Mouse (Mus musculus) lung, embryonic 16.5 days (tissue): ENCODE results near the gene Krt31. TPM values are rescaled to one million over a fixed set of nuclear protein-coding genes. Genes with fewer than 3 reads are reported as not detected.
A peak's percentile ranks its signal among the peaks of the same experiment; 100 is the strongest.

Experiments
- ATAC-seq: fragments of 200-750 bp; cut with Nextera tagmentation; 2 replicates; pipeline ENCODE4 v1.8.0; 2017; ENCODE audit warnings: low read depth, mild to moderate bottlenecking, moderate library complexity
- H3K27ac ChIP-seq: fragments of 300-500 bp; sonication (generic); 2 replicates; pipeline ENCODE4 v1.5.1; 2014; ENCODE audit warnings: mild to moderate bottlenecking, control low read depth, low read length
- H3K27me3 ChIP-seq: fragments of 300-500 bp; sonication (generic); 2 replicates; pipeline ENCODE4 v1.6.1; 2014; ENCODE audit warnings: low read depth, low read length, mixed read lengths; ENCODE audit not compliant: control insufficient read depth, insufficient read depth
- H3K36me3 ChIP-seq: fragments of 300-500 bp; sonication (generic); 2 replicates; pipeline ENCODE4 v1.6.1; 2014; ENCODE audit warnings: low read length; ENCODE audit not compliant: control insufficient read depth, insufficient read depth
- H3K4me1 ChIP-seq: fragments of 300-500 bp; sonication (generic); replicated peaks from 2 replicates; pipeline ENCODE4 v1.6.1; 2014; ENCODE audit warnings: low read length, mixed read lengths; ENCODE audit not compliant: control insufficient read depth, insufficient read depth
- H3K4me2 ChIP-seq: fragments of 300-500 bp; sonication (generic); 2 replicates; pipeline ENCODE4 v1.6.1; 2014; ENCODE audit warnings: low read depth, low read length, control low read depth
- H3K4me3 ChIP-seq: fragments of 300-500 bp; sonication (generic); 2 replicates; pipeline ENCODE4 v1.5.1; 2014; ENCODE audit warnings: mild to moderate bottlenecking, low read length, control low read depth
- H3K9ac ChIP-seq: fragments of 300-500 bp; sonication (generic); 2 replicates; pipeline ENCODE4 v1.6.1; 2014; ENCODE audit warnings: low read length, control low read depth
- H3K9me3 ChIP-seq: fragments of 300-500 bp; sonication (generic); 2 replicates; pipeline ENCODE4 v1.6.1; 2016; ENCODE audit warnings: low read length; ENCODE audit not compliant: control insufficient read depth
- WGBS: fragments of 180-500 bp; shearing (Covaris S2); extraction: QIAGEN DNeasy Blood & Tissue Kit; methylation state at CpG from one replicate; pipeline ENCODE4 v1.1.7; 2014; 5-methylcytosine and 5-hydroxymethylcytosine counted together
- polyA plus RNA-seq: library from polyadenylated mRNA; unstranded; fragments of >200 nt; fragmentation: Nextera tagmentation; extraction: Ambion mirVana; gene quantifications from 2 replicates; pipeline ENCODE4 v1.2.1, GENCODE M21; 2015

Krt31 gene
- polyA plus RNA-seq, 1 experiment from 2014 or later = 0.10 TPM

DNA sequence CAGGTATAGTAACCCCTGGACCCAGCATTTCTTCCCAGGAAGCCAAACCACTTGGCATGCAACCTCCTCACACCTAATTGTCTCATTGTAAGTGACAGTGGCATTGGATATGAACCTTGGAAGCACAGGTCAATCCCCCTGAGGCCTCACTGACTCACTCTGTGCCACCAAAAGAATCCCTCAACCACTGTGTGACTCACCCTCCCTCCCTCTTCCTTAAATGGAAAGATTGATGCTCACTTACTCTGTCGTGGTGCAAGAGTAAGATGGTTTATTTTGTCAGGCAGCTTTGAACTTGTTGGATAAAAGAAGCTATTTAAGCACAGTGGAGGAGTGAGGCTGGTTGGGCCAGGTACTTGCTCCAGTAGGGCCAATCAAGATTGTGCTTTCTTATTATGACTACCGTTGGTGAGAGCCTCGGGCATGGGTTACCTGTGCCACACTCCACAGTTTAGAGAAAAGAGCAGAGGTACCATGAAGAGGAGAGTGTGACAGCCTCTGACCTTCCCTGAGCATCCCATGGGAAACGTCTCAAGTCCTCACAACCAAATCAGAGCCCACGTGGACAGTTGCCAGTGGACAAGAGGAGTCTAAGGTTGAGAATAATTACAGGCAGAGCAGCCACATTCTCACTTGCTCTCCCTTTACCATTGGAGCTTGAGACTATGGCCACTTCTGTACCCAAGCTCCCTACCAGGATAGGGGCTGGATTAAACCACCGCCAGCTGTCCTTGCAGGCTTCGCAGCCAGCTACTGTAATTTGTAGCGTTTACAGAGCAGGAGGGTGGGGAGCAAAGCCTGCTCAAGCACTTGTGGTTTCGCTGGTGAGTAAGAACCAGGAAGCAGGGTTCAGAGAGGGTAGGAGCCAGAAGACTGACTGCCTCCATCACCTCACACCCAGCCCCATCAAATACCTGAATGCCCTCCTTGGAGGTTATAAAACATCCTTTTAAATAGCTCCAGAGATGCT is 5.6 kb upstream of the Krt31 start:
- Histone ChIP-seq H3K4me3 (no peak overlapping the region), H3K4me1 (no peaks in the 10 kb centered on the region), H3K27me3 (no peaks in the 10 kb centered on the region), H3K4me2 (no peak overlapping the region), H3K9me3 (no peaks in the 10 kb centered on the region), H3K27ac (no peak overlapping the region), H3K36me3 (no peaks in the 10 kb centered on the region), H3K9ac (no peak overlapping the region)
- WGBS = 39% methylated on average over 9 of the region's 9 CpGs
- ATAC-seq = 0 out of 2 replicates have a peak, but pooled peaks have one; percentile 36

DNA sequence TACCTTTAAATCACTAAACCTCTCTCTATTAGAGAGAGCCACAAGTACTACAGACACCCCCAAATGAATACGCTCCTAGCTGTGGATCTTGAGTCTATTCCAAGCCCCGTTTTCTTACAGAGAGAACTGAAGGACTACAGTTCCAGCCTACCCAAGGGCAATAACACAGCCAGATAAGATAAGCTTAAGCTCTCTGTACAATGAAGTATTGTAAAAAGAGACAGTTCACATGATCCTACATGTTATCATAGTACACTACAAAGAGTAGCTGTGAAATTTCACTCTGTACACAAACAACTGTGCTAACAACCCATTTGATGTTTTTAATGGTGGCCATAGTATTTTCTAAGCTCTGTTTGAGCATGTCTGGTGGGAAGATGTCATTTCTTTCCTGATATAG is 3.2 kb downstream of the Krt31 start:
- Histone ChIP-seq H3K4me1 (no peaks in the 10 kb centered on the region), H3K4me2 (no peak overlapping the region), H3K27me3 (no peaks in the 10 kb centered on the region), H3K27ac (no peak overlapping the region), H3K36me3 (no peaks in the 10 kb centered on the region), H3K4me3 (no peak overlapping the region), H3K9me3 (no peaks in the 10 kb centered on the region), H3K9ac (no peak overlapping the region)
- WGBS = 64% methylated on average over 2 of the region's 2 CpGs
- no peak for ATAC-seq

DNA sequence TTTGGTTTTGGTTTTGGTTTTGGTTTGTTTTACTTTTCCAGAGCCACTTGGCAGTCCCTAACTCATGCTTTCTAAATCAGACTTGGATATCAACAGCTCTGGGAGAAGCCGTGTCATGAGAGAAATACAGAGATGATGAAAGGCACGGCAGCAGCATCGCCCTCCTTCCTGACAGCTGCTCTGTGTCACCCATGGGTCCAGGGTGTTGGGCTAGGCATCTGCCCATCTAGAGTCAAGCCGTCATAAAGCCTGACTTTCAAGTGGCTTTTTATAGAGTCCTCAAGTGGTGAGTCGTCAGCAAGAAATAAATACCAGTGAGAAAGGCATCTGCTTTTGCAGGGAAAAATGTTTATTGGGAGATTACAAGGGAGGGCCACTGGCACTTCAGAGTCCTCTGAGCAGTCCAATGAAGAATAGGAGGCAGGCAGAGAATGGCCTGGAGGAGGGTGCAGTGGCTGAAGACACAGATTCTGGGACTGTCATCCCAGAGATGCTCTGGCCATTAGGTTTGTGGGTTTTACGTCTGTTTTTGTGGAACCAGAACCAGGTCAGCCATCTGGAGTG is 4.0 kb downstream of the Krt31 start:
- ATAC-seq = no peak
- H3K27ac ChIP-seq = no peak overlapping the region
- no peaks in the 10 kb centered on the region for H3K4me1 ChIP-seq
- H3K4me2 ChIP-seq = no peak overlapping the region
- no peaks in the 10 kb centered on the region for H3K36me3 ChIP-seq
- H3K9ac ChIP-seq = no peak overlapping the region
- no peaks in the 10 kb centered on the region for H3K9me3 ChIP-seq
- WGBS = 55% methylated on average over 6 of the region's 6 CpGs
- H3K4me3 ChIP-seq = no peak overlapping the region
- no peaks in the 10 kb centered on the region for H3K27me3 ChIP-seq

DNA sequence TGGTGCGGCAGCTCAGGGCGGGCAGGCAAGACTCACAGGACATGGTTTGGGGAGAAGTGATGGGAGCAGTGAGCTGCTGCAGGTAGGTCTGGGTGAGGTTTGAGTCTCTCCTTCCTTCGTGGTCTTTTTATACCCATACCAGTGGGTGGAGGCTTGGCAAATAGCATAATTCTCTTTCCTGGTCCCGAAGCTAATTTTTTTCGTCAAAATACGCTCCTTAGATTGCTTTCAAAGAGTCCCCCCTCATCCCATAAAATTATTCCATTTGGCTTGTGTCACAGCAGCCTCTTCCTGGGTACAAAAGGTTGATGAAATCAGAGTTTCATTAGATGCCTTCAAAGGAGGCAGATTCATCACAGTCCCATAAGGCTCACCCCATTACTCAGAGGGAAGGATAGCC is 8.9 kb downstream of the Krt31 start, which contains the start of gene Krt34:
Gene Krt34, minus strand, starts transcription at position 101 of the 400 bp plus-strand sequence.
- Histone ChIP-seq H3K4me3 (no peak within 1 kb of the TSS), H3K27me3 (no peaks in the 10 kb centered on the region), H3K9ac (no peak within 1 kb of the TSS), H3K4me2 (no peak within 1 kb of the TSS), H3K36me3 (no peaks in the 10 kb centered on the region), H3K9me3 (no peaks in the 10 kb centered on the region), H3K27ac (no peak within 1 kb of the TSS), H3K4me1 (no peaks in the 10 kb centered on the region)
- 83% methylated on average over 6 of the region's 6 CpGs for WGBS
- ATAC-seq = no peak

DNA sequence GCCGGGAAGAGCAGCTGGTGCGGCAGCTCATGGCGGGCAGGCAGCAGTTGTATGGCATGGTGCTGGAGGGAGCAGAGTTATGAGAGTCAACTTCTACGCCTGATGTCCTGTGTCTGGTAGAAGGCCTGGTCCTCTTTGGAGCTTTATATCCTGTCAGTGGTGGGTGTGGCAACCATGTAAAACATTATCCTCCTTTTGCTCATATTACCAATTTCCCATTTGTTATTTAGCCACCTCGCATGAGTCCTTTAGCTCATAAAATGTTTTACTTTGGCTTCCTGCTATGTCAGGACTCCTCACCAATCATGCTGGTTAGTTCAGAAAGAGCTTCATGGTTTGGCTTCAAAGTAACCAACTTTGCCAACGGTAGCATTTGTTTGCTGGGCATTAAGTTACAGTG is 20.6 kb downstream of the Krt31 start, which contains the start of gene Krt33b:
Gene Krt33b, minus strand, starts transcription at position 101 of the 400 bp plus-strand sequence.
- H3K27ac ChIP-seq = no peak within 1 kb of the TSS
- 83% methylated on average over 6 of the region's 6 CpGs for WGBS
- H3K4me2 ChIP-seq = no peak within 1 kb of the TSS
- H3K9me3 ChIP-seq = no peaks in the 10 kb centered on the region
- no peaks in the 10 kb centered on the region for H3K27me3 ChIP-seq
- no peaks in the 10 kb centered on the region for H3K36me3 ChIP-seq
- H3K9ac ChIP-seq = no peak within 1 kb of the TSS
- no peak for ATAC-seq
- no peaks in the 10 kb centered on the region for H3K4me1 ChIP-seq
- no peak within 1 kb of the TSS for H3K4me3 ChIP-seq

DNA sequence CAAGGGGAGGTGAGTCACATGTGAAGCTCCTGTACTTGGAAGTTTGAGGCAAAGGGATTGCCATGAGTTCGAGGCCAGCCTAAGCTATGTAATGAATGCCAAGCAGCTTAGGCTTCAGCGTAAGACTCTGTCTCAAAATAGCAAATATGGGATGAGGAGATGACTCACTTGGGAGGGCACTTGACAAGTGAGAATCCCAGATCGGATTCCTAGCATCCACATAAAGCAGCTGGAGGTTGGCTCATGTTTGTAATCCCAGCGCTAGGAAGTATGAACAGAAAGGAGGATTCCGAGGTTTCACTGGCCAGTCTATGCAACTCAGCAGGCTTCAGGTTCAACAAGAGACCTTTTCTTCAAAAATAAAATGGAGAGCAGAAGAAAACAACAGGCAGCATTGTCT is 28.9 kb downstream of the Krt31 start:
- no peaks in the 10 kb centered on the region for H3K36me3 ChIP-seq
- no peak overlapping the region for H3K4me2 ChIP-seq
- H3K4me3 ChIP-seq = no peak overlapping the region
- no peak for ATAC-seq
- H3K27ac ChIP-seq = no peak overlapping the region
- H3K27me3 ChIP-seq = no peaks in the 10 kb centered on the region
- WGBS = 59% methylated on average over 5 of the region's 5 CpGs
- H3K9ac ChIP-seq = no peak overlapping the region
- no peaks in the 10 kb centered on the region for H3K9me3 ChIP-seq
- no peaks in the 10 kb centered on the region for H3K4me1 ChIP-seq

DNA sequence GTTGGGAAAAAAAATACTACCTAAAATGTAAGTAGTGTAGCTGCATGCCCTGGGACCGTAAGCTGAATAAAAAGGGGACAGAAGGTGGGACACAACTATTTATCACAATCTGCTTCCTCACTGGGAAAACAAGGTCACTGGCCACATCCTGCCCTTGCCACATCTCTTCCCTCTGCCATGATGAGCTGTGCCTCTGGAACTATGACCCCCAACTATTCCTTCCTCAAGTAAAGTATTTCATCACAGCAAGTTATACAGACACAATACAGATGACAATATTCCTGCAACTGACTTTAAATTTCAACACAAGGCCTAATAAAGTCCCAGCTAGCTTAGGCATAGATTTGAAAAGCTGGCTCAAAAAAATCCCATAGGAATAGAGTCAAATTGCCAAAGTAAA is 30.9 kb downstream of the Krt31 start:
- 80% methylated on average over 1 of the region's 1 CpGs for WGBS
- Histone ChIP-seq H3K27me3 (no peaks in the 10 kb centered on the region), H3K36me3 (no peaks in the 10 kb centered on the region), H3K4me3 (no peak overlapping the region), H3K9ac (no peak overlapping the region), H3K27ac (no peak overlapping the region), H3K4me1 (peaks cover 3% of the 10 kb centered on the region; the same call in 1 of the 2 replicates), H3K4me2 (no peak overlapping the region), H3K9me3 (no peaks in the 10 kb centered on the region)
- no peak for ATAC-seq

DNA sequence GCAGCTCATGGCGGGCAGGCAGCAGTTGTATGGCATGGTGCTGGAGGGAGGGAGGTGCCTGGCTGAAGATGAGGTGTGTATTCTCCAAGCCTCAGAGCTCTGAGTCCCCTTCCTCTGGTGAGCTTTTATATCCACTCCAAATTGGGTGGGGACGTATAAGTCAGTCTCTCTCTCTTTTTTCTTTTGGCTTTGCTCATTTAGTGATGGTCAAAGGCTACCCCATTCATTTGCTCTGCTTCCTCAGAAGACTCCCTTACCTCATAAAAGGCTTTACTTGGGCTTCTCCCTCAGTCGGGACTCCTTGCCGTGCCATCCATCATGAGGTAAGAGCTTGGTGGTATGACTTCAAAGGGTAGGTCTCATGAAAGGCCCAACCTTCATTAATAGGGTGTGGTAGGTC is 34.2 kb downstream of the Krt31 start, which contains the start of gene Krt33a:
Gene Krt33a, minus strand, starts transcription at position 101 of the 400 bp plus-strand sequence.
- Histone ChIP-seq H3K4me2 (no peak within 1 kb of the TSS), H3K9ac (no peak within 1 kb of the TSS)

DNA sequence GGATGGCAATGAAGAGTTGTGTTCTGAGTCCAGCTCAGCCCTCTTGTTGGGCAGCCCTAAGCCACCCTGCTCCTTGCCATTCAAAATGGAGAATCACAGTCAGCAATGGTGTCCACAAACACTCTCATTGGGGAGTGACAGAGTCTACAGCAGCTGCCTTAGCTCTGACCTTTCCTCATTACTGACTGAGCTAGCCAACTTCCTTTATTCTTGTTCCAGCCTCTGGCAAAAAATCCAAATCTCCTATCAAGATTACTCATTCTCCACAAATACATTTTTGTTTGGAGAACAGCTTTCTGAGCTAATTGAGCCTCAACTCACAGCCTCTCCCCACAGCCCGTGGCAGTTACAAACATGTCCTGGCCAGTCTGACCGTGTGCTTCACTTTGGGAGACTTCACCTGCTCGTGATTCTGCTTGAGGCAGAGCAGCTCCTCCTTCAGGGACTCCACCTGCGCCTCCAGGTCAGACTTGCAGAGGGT is 36.6 kb downstream of the Krt31 start:
- 33% methylated on average over 4 of the region's 4 CpGs for WGBS
- H3K4me2 ChIP-seq = no peak overlapping the region
- no peaks in the 10 kb centered on the region for H3K27me3 ChIP-seq
- peak overlapping the region; percentile 20; the same call in 1 of the 2 replicates for H3K9ac ChIP-seq
- no peak overlapping the region for H3K4me3 ChIP-seq
- H3K4me1 ChIP-seq = peaks cover 3% of the 10 kb centered on the region; the same call in 1 of the 2 replicates
- no peaks in the 10 kb centered on the region for H3K9me3 ChIP-seq
- H3K36me3 ChIP-seq = no peaks in the 10 kb centered on the region
- H3K27ac ChIP-seq = peak overlapping the region; percentile 43
- peak; percentile 84 for ATAC-seq

More for the DNA sequence above, 34.2 kb downstream of the Krt31 start, which contains the start of gene Krt33a:
- H3K36me3 ChIP-seq = no peaks in the 10 kb centered on the region
- no peak within 1 kb of the TSS for H3K4me3 ChIP-seq
- no peak within 1 kb of the TSS for H3K27ac ChIP-seq
- no peaks in the 10 kb centered on the region for H3K27me3 ChIP-seq
- 67% methylated on average over 4 of the region's 4 CpGs for WGBS
- no peak for ATAC-seq
- H3K4me1 ChIP-seq = peaks cover 3% of the 10 kb centered on the region; the same call in 1 of the 2 replicates
- no peaks in the 10 kb centered on the region for H3K9me3 ChIP-seq
